Mouse (Mus musculus) E14TG2a.4 (cell line): Measurements from ENCODE around the gene Ago1.

Experiments
- CTCF ChIP-seq: conservative IDR thresholded peaks from 2 replicates; pipeline ENCODE4 v1.5.1; 2014; ENCODE audit warnings: low read length
- NANOG ChIP-seq: IDR thresholded peaks from 2 replicates; pipeline ENCODE4 v1.6.1; 2014; ENCODE audit warnings: borderline replicate concordance, low read length, mixed read lengths

- TF ChIP-seq CTCF (no peak), NANOG (no peak; the same call in 1 of the 2 replicates)
Observed at GRCm38 (mm10) chr4:126465843-126466242, 2.5 kb downstream of the Ago1 start.
